Mouse (Mus musculus): ENCODE data around the gene Lingo4. TPM values are rescaled to one million over a fixed set of nuclear protein-coding genes. Genes with fewer than 3 reads are reported as not detected.

The Lingo4 gene
- total and polyA plus RNA-seq, 3 experiments: not detected

GRCm38 (mm10) chr3:94386671-94387070, 11.6 kb upstream of the Lingo4 start:
- Histone ChIP-seq H3K4me3 (replicated peaks in 1 of 3; ENCODE audit: low read depth in 2 of 3, low read length in 2 of 3, poor library complexity in 1 of 3) (no peak overlapping the region), H3K79me2 (replicated peaks; ENCODE audit: control insufficient read depth, extremely low read depth, insufficient read depth, poor library complexity, severe bottlenecking) (no peaks in the 10 kb centered on the region), H3K4me1 (ENCODE audit: control insufficient read depth in 1 of 2, insufficient read depth in 2 of 2) (peaks cover 6 to 76% of the 10 kb centered on the region in 2 experiments), H3K27me3 (replicated peaks) (no peaks in the 10 kb centered on the region), H3K36me3 (replicated peaks in 1 of 2; ENCODE audit: control insufficient read depth in 1 of 2, insufficient read depth in 1 of 2, low read length in 1 of 2) (peaks cover 0 to 2% of the 10 kb centered on the region in 2 experiments), H3K9ac (ENCODE audit: insufficient read depth, low read depth) (no peak overlapping the region), H3K27ac (ENCODE audit: insufficient read depth, low read depth) (no peak overlapping the region), H3K4me2 (ENCODE audit: insufficient read depth, low read depth, poor library complexity, severe bottlenecking) (no peak overlapping the region), H3K9me3 (replicated peaks; ENCODE audit: low read length) (no peaks in the 10 kb centered on the region)
- DNase-seq (ENCODE audit: extremely low read depth): peak; percentile 66
- dilution Hi-C loops (cut with MboI; ENCODE audit: extremely low pct_ligation_motif_present, extremely low pct_unique_long_range_greater_than_20kb, low sequenced_read_pairs): no loop called here
- TF ChIP-seq SMC3 (IDR thresholded peaks at IDR 0.05; ENCODE audit: low read depth, low read length) (no peak), KAT2A (IDR thresholded peaks at IDR 0.05; ENCODE audit: insufficient replicate concordance, low read length) (no peak), USF2 (conservative IDR thresholded peaks at IDR 0.05; ENCODE audit: low read depth, low read length) (no peak), TCF12 (IDR thresholded peaks at IDR 0.05; ENCODE audit: low read depth, low read length) (peak; percentile 53; the same call in 1 of the 2 replicates), MEF2A (IDR thresholded peaks at IDR 0.05; ENCODE audit: borderline replicate concordance, low read depth, low read length) (no peak), NRF1 (IDR thresholded peaks at IDR 0.05; ENCODE audit: low read depth, low read length) (no peak), ETS1 (conservative IDR thresholded peaks at IDR 0.05; ENCODE audit: low read depth, low read length) (peak; percentile 18; the same call in 1 of the 2 replicates), EP300 (IDR thresholded peaks at IDR 0.05; ENCODE audit: low read length) (peak; percentile 29; the same call in 1 of the 2 replicates), CTCF (conservative IDR thresholded peaks at IDR 0.05 in 1 of 2, IDR thresholded peaks at IDR 0.05 in 1 of 2; ENCODE audit: low read depth in 2 of 2, low read length in 2 of 2) (no peak)
- in situ Hi-C loops (cut with MboI; ENCODE audit: low pct_ligation_motif_present, low pct_unique_long_range_greater_than_20kb, low sequenced_read_pairs): no loop called here

- peaks cover 6 to 71% of the 10 kb centered on the region in 2 experiments for H3K4me1 ChIP-seq (ENCODE audit: control insufficient read depth in 1 of 2, insufficient read depth in 2 of 2)
- no peak overlapping the region for H3K4me3 ChIP-seq (replicated peaks in 1 of 3; ENCODE audit: low read depth in 2 of 3, low read length in 2 of 3, poor library complexity in 1 of 3)
- no peaks in the 10 kb centered on the region for H3K9me3 ChIP-seq (replicated peaks; ENCODE audit: low read length)
- in situ Hi-C loops (cut with MboI; ENCODE audit: low pct_ligation_motif_present, low pct_unique_long_range_greater_than_20kb, low sequenced_read_pairs) (no loop called here), dilution Hi-C loops (cut with MboI; ENCODE audit: extremely low pct_ligation_motif_present, extremely low pct_unique_long_range_greater_than_20kb, low sequenced_read_pairs) (no loop called here)
- no peak for DNase-seq (ENCODE audit: extremely low read depth)
- H3K36me3 ChIP-seq (replicated peaks in 1 of 2; ENCODE audit: control insufficient read depth in 1 of 2, insufficient read depth in 1 of 2, low read length in 1 of 2): peaks cover 0 to 2% of the 10 kb centered on the region in 2 experiments
- H3K27me3 ChIP-seq (replicated peaks): no peaks in the 10 kb centered on the region
- no peak for TF ChIP-seq MEF2A (IDR thresholded peaks at IDR 0.05; ENCODE audit: borderline replicate concordance, low read depth, low read length)
- no peak for TF ChIP-seq BHLHE40 (IDR thresholded peaks at IDR 0.05; ENCODE audit: low read depth, low read length)
- no peak for TF ChIP-seq CHD2 (IDR thresholded peaks at IDR 0.05; ENCODE audit: low read length)
- no peak for TF ChIP-seq MYC (IDR thresholded peaks at IDR 0.05; ENCODE audit: low read depth, low read length)
- no peak for TF ChIP-seq JUN (IDR thresholded peaks at IDR 0.05; ENCODE audit: insufficient read depth, low read depth, low read length)
- no peak overlapping the region; the same call in 1 of the 2 replicates for H3K4me2 ChIP-seq (ENCODE audit: insufficient read depth, low read depth, poor library complexity, severe bottlenecking)
- H3K27ac ChIP-seq (ENCODE audit: insufficient read depth, low read depth): no peak overlapping the region
- H3K79me2 ChIP-seq (replicated peaks; ENCODE audit: control insufficient read depth, extremely low read depth, insufficient read depth, poor library complexity, severe bottlenecking): no peaks in the 10 kb centered on the region
- H3K9ac ChIP-seq (ENCODE audit: insufficient read depth, low read depth): no peak overlapping the region
Measured at GRCm38 (mm10) chr3:94387391-94387790, 10.9 kb upstream of the Lingo4 start.

- DNase-seq (ENCODE audit: extremely low read depth): no peak
- dilution Hi-C loops (cut with MboI; ENCODE audit: extremely low pct_ligation_motif_present, extremely low pct_unique_long_range_greater_than_20kb, low sequenced_read_pairs) (no loop called here), in situ Hi-C loops (cut with MboI; ENCODE audit: low pct_ligation_motif_present, low pct_unique_long_range_greater_than_20kb, low sequenced_read_pairs) (no loop called here)
- no peak for TF ChIP-seq CHD1 (IDR thresholded peaks at IDR 0.05; ENCODE audit: low read depth, low read length)
- TF ChIP-seq RCOR1 (conservative IDR thresholded peaks at IDR 0.05; ENCODE audit: low read depth, low read length): no peak
- no peak for TF ChIP-seq USF2 (conservative IDR thresholded peaks at IDR 0.05; ENCODE audit: low read depth, low read length)
- no peak for TF ChIP-seq POLR2A (IDR thresholded peaks at IDR 0.05; ENCODE audit: low read depth, low read length)
- no peak for TF ChIP-seq TBP (conservative IDR thresholded peaks at IDR 0.05; ENCODE audit: low read depth, low read length)
- no peak for TF ChIP-seq ZMIZ1 (IDR thresholded peaks at IDR 0.05; ENCODE audit: low read depth, low read length)
- TF ChIP-seq MXI1 (IDR thresholded peaks at IDR 0.05; ENCODE audit: low read depth, low read length): no peak
- TF ChIP-seq ELF1 (IDR thresholded peaks at IDR 0.05; ENCODE audit: low read depth, low read length): no peak
- no peak for TF ChIP-seq HCFC1 (IDR thresholded peaks at IDR 0.05; ENCODE audit: low read depth, low read length)
- no peak for TF ChIP-seq JUN (IDR thresholded peaks at IDR 0.05; ENCODE audit: insufficient read depth, low read depth, low read length)
- TF ChIP-seq GABPA (IDR thresholded peaks at IDR 0.05; ENCODE audit: insufficient replicate concordance, low read depth, low read length): no peak
- TF ChIP-seq E2F4 (IDR thresholded peaks at IDR 0.05; ENCODE audit: insufficient replicate concordance, low read depth, low read length): no peak
- no peak for TF ChIP-seq MAZ (IDR thresholded peaks at IDR 0.05; ENCODE audit: low read depth, low read length)
- TF ChIP-seq ZC3H11A (IDR thresholded peaks at IDR 0.05; ENCODE audit: low read depth, low read length): no peak
- no peak for TF ChIP-seq MAFK (IDR thresholded peaks at IDR 0.05; ENCODE audit: insufficient replicate concordance, low read length)
- no peak for TF ChIP-seq CHD2 (IDR thresholded peaks at IDR 0.05; ENCODE audit: low read length)
- no peak for TF ChIP-seq TCF12 (IDR thresholded peaks at IDR 0.05; ENCODE audit: low read depth, low read length)
Measured at GRCm38 (mm10) chr3:94388047-94388446, 10.3 kb upstream of the Lingo4 start.

More at GRCm38 (mm10) chr3:94388047-94388446, 10.3 kb upstream of the Lingo4 start:
- Histone ChIP-seq H3K27ac (ENCODE audit: insufficient read depth, low read depth) (no peak overlapping the region), H3K4me2 (ENCODE audit: insufficient read depth, low read depth, poor library complexity, severe bottlenecking) (no peak overlapping the region), H3K27me3 (replicated peaks) (no peaks in the 10 kb centered on the region), H3K79me2 (replicated peaks; ENCODE audit: control insufficient read depth, extremely low read depth, insufficient read depth, poor library complexity, severe bottlenecking) (no peaks in the 10 kb centered on the region), H3K4me1 (ENCODE audit: control insufficient read depth in 1 of 2, insufficient read depth in 2 of 2) (peaks cover 6 to 68% of the 10 kb centered on the region in 2 experiments), H3K4me3 (replicated peaks in 1 of 3; ENCODE audit: low read depth in 2 of 3, low read length in 2 of 3, poor library complexity in 1 of 3) (no peak overlapping the region), H3K9ac (ENCODE audit: insufficient read depth, low read depth) (no peak overlapping the region), H3K9me3 (replicated peaks; ENCODE audit: low read length) (no peaks in the 10 kb centered on the region), H3K36me3 (replicated peaks in 1 of 2; ENCODE audit: control insufficient read depth in 1 of 2, insufficient read depth in 1 of 2, low read length in 1 of 2) (peaks cover 0 to 2% of the 10 kb centered on the region in 2 experiments)
